Mouse (Mus musculus) testis, adult 2 months (tissue): ENCODE data around the gene Stxbp1.

ENCODE experiments used
- CTCF ChIP-seq: fragments of 200-500 bp; IDR thresholded peaks from 2 replicates; pipeline ENCODE4 v1.5.1; 2012; ENCODE audit warnings: low read depth, mild to moderate bottlenecking, inconsistent platforms, low read length, moderate library complexity; ENCODE audit not compliant: control insufficient read depth, insufficient read depth, insufficient replicate concordance
- POLR2A ChIP-seq: fragments of 200-500 bp; IDR thresholded peaks from 2 replicates; pipeline ENCODE4 v1.6.1; 2012; ENCODE audit warnings: low read depth, mild to moderate bottlenecking, inconsistent platforms, low read length, moderate library complexity; ENCODE audit not compliant: control insufficient read depth

GRCm38 (mm10) chr2:32882283-32883043 is 35.4 kb upstream of the Stxbp1 start:
- no peak for TF ChIP-seq CTCF
- TF ChIP-seq POLR2A, result no peak
